Mouse (Mus musculus): ENCODE results near the gene Mob2. TPM values are rescaled to one million over a fixed set of nuclear protein-coding genes. Genes with fewer than 3 reads are reported as not detected.

The Mob2 gene
- polyA plus RNA-seq, 1 experiment = 29.5 TPM

DNA sequence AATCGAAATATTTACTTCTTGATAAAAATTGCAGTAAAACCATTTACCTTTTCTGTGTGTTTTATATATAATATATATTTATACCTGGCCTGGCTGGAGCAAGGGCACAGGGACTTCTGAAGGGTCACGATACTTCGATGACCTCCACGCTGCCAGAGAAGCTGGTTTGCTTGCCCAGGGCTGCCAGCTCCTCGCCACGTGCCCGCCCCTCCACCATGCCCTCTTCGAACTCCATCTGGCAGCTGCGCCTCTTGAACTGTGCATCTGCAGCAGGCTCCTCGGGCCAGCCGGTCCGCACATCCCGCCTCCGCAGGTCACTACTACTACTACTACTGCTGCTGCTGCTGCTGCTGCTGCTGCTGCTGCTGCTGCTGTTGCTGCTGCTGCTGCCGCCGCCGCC lies 20.9 kb upstream of the Mob2 start:
- H3K4me1 ChIP-seq (ENCODE audit: control insufficient read depth, insufficient read depth, low read length) = peaks cover 5% of the 10 kb centered on the region
- TF ChIP-seq CTCF (IDR thresholded peaks at IDR 0.05; ENCODE audit: low read depth, low read length) (no peak), POLR2A (IDR thresholded peaks at IDR 0.05; ENCODE audit: borderline replicate concordance, low read depth, low read length) (no peak)
- no peak overlapping the region for H3K4me3 ChIP-seq (ENCODE audit: insufficient read depth, low read length)
- H3K27ac ChIP-seq (ENCODE audit: insufficient read depth, low read depth, low read length) = no peak overlapping the region

DNA sequence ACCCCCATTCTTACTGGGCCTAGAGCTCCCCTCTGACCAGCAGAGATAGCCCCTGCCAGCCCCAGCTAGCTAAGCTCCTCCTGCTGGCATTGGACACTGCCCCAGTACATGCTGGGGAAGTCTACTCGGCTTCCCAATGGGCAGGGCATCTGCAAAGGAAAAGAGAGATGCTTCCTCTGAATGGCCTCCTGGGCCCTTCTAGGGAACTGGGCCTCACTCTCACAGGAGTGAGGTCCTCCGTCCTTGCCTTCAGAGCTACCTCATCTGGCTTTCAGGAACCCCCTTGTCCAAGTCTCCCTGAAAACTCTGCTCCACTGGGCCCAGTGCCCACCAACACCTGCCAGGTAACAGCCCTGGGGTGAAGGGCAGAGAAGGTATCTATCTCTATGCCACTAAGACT lies 20.0 kb upstream of the Mob2 start:
- H3K4me1 ChIP-seq (ENCODE audit: control insufficient read depth, insufficient read depth, low read length) = peaks cover 5% of the 10 kb centered on the region
- TF ChIP-seq CTCF (IDR thresholded peaks at IDR 0.05; ENCODE audit: low read depth, low read length) = no peak
- no peak for TF ChIP-seq POLR2A (IDR thresholded peaks at IDR 0.05; ENCODE audit: borderline replicate concordance, low read depth, low read length)
- H3K27ac ChIP-seq (ENCODE audit: insufficient read depth, low read depth, low read length) = no peak overlapping the region
- H3K4me3 ChIP-seq (ENCODE audit: insufficient read depth, low read length) = no peak overlapping the region

DNA sequence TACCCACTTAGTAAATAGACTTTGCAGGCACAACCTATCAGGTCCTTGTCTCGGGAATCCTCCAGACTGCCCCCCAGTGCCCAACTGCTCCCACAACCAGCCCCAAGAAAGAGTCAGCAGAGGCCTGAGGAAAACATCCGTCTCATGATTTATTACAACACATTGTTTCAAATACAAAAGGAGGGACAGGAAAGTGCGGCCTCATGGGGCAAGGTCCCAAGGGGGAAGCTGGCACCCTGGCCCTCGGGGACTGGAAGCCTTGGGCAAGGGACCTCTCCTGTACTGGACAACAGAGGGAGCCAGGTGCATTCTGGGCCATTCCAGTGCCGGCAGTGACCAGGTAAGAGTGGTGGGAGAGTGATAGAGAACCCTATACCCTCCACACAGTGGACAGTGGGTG lies 18.5 kb upstream of the Mob2 start:
- no peak for TF ChIP-seq POLR2A (IDR thresholded peaks at IDR 0.05; ENCODE audit: borderline replicate concordance, low read depth, low read length)
- no peak for TF ChIP-seq CTCF (IDR thresholded peaks at IDR 0.05; ENCODE audit: low read depth, low read length)
- Histone ChIP-seq H3K27ac (ENCODE audit: insufficient read depth, low read depth, low read length) (no peak overlapping the region), H3K4me1 (ENCODE audit: control insufficient read depth, insufficient read depth, low read length) (peaks cover 2% of the 10 kb centered on the region), H3K4me3 (ENCODE audit: insufficient read depth, low read length) (no peak overlapping the region)

DNA sequence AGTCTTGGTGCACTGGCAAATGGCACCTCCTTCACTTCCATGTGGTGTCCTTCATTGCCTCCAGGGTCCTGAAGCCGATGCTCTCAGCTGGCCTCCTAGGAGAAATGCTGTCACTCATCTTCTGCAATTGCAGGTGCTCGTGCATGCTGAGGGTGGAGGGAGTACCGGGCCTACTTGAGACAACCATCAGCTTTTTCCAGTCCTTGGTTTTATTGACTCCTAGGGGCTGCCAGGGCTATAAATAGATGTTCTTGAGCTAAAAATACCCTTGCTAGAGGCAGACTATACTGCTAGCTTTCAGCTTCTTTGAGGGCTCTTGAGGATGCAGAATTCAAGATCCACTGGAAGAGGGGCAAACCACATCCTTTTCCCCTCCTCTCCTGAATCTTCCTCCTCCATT lies 16.3 kb upstream of the Mob2 start:
- Histone ChIP-seq H3K4me1 (ENCODE audit: control insufficient read depth, insufficient read depth, low read length) (peaks cover 8% of the 10 kb centered on the region), H3K27ac (ENCODE audit: insufficient read depth, low read depth, low read length) (no peak overlapping the region), H3K4me3 (ENCODE audit: insufficient read depth, low read length) (no peak overlapping the region)
- TF ChIP-seq CTCF (IDR thresholded peaks at IDR 0.05; ENCODE audit: low read depth, low read length) = no peak
- no peak for TF ChIP-seq POLR2A (IDR thresholded peaks at IDR 0.05; ENCODE audit: borderline replicate concordance, low read depth, low read length)

DNA sequence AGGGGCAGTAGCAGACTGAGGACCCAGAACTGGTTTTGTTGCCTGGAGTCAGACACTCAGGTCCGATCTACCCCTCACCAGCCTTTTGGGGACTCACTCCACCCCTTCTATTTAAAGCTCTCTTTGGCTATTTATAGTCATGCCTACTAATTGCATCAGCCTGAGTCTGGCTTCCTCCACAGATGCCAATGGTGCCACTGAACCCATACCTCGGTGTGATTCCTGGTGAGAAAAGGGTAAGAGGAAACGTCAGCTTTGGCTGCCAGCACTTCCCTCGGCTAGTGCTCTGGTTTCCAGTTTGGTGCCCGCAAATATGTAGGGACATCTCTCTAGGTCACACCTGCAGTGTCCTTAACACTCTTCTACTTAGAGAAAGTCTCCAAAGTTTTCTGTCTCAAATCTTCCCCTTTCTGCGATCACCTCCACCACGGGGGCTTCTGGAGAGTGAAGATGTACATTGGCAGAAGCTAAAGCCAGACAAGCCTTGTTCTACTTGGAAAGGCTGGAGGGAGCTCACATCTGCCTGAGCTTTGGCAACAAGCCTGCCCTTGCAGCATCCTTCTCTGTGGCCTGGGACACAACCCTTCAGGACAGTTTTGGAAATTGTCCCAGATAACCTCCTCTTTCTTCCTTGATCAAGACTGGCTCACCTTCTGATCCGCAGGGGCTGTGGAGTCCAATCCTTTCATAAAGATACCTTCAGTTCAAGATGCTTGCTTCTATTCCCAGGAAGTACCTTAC lies 13.5 kb upstream of the Mob2 start:
- no peak overlapping the region for H3K27ac ChIP-seq (ENCODE audit: insufficient read depth, low read depth, low read length)
- H3K4me3 ChIP-seq (ENCODE audit: insufficient read depth, low read length) = no peak overlapping the region
- H3K4me1 ChIP-seq (ENCODE audit: control insufficient read depth, insufficient read depth, low read length) = peaks cover 22% of the 10 kb centered on the region
- TF ChIP-seq CTCF (IDR thresholded peaks at IDR 0.05; ENCODE audit: low read depth, low read length) = no peak
- TF ChIP-seq POLR2A (IDR thresholded peaks at IDR 0.05; ENCODE audit: borderline replicate concordance, low read depth, low read length) = no peak

DNA sequence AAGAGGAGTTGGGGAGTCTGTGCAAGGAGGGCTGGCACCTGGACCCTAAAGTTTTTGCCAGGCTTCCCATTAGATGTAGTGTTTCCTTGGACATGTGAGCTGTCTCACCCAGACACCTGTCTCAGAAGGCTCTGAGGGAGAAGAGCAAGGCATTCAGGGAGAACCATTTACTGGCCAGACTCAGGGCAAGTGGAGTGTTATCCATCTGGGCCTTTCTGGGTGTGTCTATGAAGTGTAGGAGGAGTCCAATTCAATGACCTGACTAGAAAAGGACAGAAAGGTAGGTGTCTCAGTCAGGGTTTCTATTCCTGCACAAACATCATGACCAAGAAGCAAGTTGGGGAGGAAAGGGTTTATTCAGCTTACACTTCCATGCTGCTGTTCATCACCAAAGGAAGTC lies 10.9 kb upstream of the Mob2 start:
- no peak overlapping the region for H3K4me3 ChIP-seq (ENCODE audit: insufficient read depth, low read length)
- H3K4me1 ChIP-seq (ENCODE audit: control insufficient read depth, insufficient read depth, low read length) = peaks cover 38% of the 10 kb centered on the region
- no peak overlapping the region for H3K27ac ChIP-seq (ENCODE audit: insufficient read depth, low read depth, low read length)
- no peak for TF ChIP-seq CTCF (IDR thresholded peaks at IDR 0.05; ENCODE audit: low read depth, low read length)

DNA sequence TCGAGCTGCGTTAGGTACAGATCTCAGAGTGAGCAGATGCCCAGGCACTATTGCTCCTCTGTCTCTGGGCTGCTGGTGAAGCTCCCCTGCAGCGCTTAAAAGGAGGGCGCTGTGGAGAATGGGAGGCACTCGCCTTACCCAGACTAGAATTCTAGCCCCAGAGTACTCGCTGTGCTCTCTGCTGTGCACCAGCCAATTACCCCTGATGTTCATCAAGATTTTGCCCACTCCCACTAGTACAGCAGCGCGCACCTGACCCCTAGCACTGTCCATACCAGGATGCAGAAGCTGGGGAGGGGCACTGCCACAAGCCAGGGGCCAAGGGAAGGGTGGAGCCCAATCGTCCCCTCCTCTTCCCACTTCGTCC lies 10.3 kb upstream of the Mob2 start:
- Histone ChIP-seq H3K27ac (ENCODE audit: insufficient read depth, low read depth, low read length) (no peak overlapping the region), H3K4me1 (ENCODE audit: control insufficient read depth, insufficient read depth, low read length) (peaks cover 38% of the 10 kb centered on the region), H3K4me3 (ENCODE audit: insufficient read depth, low read length) (no peak overlapping the region)
- TF ChIP-seq CTCF (IDR thresholded peaks at IDR 0.05; ENCODE audit: low read depth, low read length) (no peak), POLR2A (IDR thresholded peaks at IDR 0.05; ENCODE audit: borderline replicate concordance, low read depth, low read length) (no peak)

DNA sequence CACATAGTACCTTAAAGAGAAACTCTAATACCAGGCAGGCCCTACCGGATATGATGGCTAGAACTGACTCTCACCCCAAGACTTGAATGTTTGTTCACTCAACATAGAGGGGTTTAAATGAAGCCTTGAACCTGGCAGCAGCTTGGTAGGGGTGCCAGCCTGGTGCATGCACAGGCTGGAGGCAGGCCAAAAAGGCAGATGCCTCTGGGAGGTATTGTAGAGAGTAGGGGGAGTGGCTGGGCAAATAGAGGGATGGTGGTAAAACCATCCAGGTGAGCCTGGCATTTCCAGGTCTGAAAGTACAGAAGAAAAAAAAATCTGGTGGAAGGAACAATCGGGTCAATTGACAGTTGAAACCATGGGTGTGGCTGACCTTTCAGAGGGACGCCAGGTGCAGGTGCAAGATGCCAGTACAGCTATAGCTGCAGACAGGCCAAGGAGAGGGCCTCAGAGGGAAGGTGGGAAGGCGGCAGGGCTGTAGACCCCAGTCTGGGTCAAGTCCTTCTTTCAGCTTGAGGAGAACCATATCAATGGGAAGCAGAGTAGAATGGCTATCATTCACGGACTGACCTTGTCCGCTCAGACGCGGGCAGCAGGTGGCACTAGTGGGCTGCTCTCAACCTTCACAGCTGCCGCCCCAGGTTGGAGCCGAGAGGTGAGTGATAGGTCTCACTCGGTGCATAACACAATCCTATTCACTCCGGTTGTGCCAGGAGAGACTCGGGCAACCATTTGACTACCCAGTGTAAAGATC lies 9.8 kb upstream of the Mob2 start:
- TF ChIP-seq POLR2A (IDR thresholded peaks at IDR 0.05; ENCODE audit: borderline replicate concordance, low read depth, low read length) (no peak), CTCF (IDR thresholded peaks at IDR 0.05; ENCODE audit: low read depth, low read length) (peak; percentile 56)
- H3K27ac ChIP-seq (ENCODE audit: insufficient read depth, low read depth, low read length) = no peak overlapping the region
- no peak overlapping the region for H3K4me3 ChIP-seq (ENCODE audit: insufficient read depth, low read length)
- peaks cover 38% of the 10 kb centered on the region for H3K4me1 ChIP-seq (ENCODE audit: control insufficient read depth, insufficient read depth, low read length)

DNA sequence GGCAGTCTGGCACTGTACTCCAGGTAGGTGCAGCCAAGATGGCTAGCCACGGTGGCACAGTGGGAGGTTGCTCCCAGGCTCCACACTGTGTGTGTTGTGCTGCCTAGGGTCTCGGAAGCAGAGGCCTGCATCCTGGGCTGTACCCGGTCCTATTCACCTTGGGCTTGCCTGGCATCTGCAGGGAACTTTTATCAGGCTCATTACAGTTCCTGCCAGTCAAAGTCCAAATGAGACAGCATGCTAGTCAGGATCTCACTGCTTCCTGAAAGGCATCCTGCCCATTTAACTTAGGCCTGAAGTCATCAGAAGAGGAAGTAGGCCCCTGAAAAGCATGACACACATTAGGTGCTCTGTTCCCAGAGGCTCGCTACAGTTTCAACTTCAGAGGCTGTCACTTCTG lies 7.6 kb upstream of the Mob2 start:
- Histone ChIP-seq H3K4me1 (ENCODE audit: control insufficient read depth, insufficient read depth, low read length) (peaks cover 30% of the 10 kb centered on the region), H3K4me3 (ENCODE audit: insufficient read depth, low read length) (no peak overlapping the region), H3K27ac (ENCODE audit: insufficient read depth, low read depth, low read length) (peak overlapping the region; percentile 90)
- no peak for TF ChIP-seq CTCF (IDR thresholded peaks at IDR 0.05; ENCODE audit: low read depth, low read length)
- no peak for TF ChIP-seq POLR2A (IDR thresholded peaks at IDR 0.05; ENCODE audit: borderline replicate concordance, low read depth, low read length)

DNA sequence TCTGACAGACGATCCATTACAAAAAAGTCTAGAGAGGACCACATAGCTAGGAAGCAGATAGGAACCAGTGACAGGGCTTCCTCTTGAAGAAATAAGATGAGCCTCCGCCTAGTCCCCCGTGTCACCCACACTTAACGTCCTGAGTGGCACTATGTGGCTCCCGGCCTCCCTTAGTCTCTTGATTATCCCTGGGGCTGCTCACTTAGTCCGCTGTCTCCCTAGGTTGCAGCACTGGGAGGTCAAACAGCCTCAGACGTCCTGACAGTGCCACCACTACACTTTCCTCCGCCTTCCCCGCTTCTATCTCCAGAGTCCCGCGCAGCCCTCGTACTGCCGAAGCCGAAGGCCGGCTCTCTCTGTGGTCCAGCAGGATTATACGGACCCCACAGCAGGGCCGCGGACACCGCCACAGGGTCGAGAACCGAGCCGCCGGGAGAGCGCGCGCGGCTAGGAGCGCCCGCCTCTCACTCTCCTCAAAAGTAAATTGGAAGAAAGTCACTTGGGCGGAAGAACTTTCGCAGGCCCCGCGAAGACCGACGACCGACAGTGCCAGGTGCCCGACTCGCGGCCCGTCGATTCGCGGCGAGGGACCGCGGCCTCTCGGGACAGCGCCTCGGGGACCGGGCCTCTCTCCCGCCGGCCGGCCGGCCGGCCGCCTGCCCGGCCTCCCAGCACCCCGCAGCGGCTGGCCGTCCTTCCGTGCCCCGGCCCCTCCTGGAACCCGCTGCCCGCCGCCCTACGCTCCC lies 507 bp downstream of the Mob2 start:
- TF ChIP-seq POLR2A (IDR thresholded peaks at IDR 0.05; ENCODE audit: borderline replicate concordance, low read depth, low read length) = no peak
- TF ChIP-seq CTCF (IDR thresholded peaks at IDR 0.05; ENCODE audit: low read depth, low read length) = no peak
- Histone ChIP-seq H3K4me1 (ENCODE audit: control insufficient read depth, insufficient read depth, low read length) (peaks cover 41% of the 10 kb centered on the region), H3K4me3 (ENCODE audit: insufficient read depth, low read length) (peak overlapping the region; percentile 93), H3K27ac (ENCODE audit: insufficient read depth, low read depth, low read length) (peak overlapping the region; percentile 42)
